Mouse (Mus musculus) cerebellum, adult 11 months (tissue): ENCODE data around the gene Adamts14.

Experiments used
- DNase-seq: peaks from one replicate; pipeline ENCODE4 v3.0.0; 2022

Adamts14 gene

GRCm38 (mm10) chr10:61274532-61274931 is 1.3 kb upstream of the Adamts14 start:
- DNase-seq = no peak

GRCm38 (mm10) chr10:61273844-61274215 is 592 bp upstream of the Adamts14 start:
- DNase-seq = no peak

GRCm38 (mm10) chr10:61272631-61273030 is 607 bp downstream of the Adamts14 start:
- DNase-seq = no peak

GRCm38 (mm10) chr10:61272089-61272626 is 1.1 kb downstream of the Adamts14 start:
- DNase-seq = no peak

- DNase-seq = no peak
These were observed 5.9 kb downstream of the Adamts14 start for GRCm38 (mm10) chr10:61267378-61267777.

- no peak for DNase-seq
These were observed 9.6 kb downstream of the Adamts14 start for GRCm38 (mm10) chr10:61263606-61264005.

- no peak for DNase-seq
These were observed 11.7 kb downstream of the Adamts14 start for GRCm38 (mm10) chr10:61261229-61262156.

GRCm38 (mm10) chr10:61258131-61258530 is 15.1 kb downstream of the Adamts14 start:
- no peak for DNase-seq

GRCm38 (mm10) chr10:61256665-61257064 is 16.6 kb downstream of the Adamts14 start:
- no peak for DNase-seq

- no peak for DNase-seq
These were observed 18.0 kb downstream of the Adamts14 start for GRCm38 (mm10) chr10:61255190-61255589.

GRCm38 (mm10) chr10:61254761-61255160 is 18.5 kb downstream of the Adamts14 start:
- DNase-seq = peak; percentile 74

- DNase-seq = no peak
These were observed 23.3 kb downstream of the Adamts14 start for GRCm38 (mm10) chr10:61249951-61250350.

- DNase-seq = no peak
These were observed 24.6 kb downstream of the Adamts14 start for GRCm38 (mm10) chr10:61248596-61249114.

GRCm38 (mm10) chr10:61246288-61246687 is 26.9 kb downstream of the Adamts14 start:
- DNase-seq = no peak

GRCm38 (mm10) chr10:61241961-61242421 is 31.2 kb downstream of the Adamts14 start:
- DNase-seq = no peak

GRCm38 (mm10) chr10:61240108-61240920 is 32.9 kb downstream of the Adamts14 start:
- no peak for DNase-seq

- no peak for DNase-seq
These were observed 35.9 kb downstream of the Adamts14 start for GRCm38 (mm10) chr10:61237391-61237785.

- DNase-seq = no peak
These were observed 36.4 kb downstream of the Adamts14 start for GRCm38 (mm10) chr10:61236683-61237390.

- no peak for DNase-seq
These were observed 37.5 kb downstream of the Adamts14 start for GRCm38 (mm10) chr10:61235677-61236267.

- no peak for DNase-seq
These were observed 38.9 kb downstream of the Adamts14 start for GRCm38 (mm10) chr10:61234319-61234718.

GRCm38 (mm10) chr10:61232858-61233567 is 40.2 kb downstream of the Adamts14 start:
- DNase-seq = no peak
